In genomic region chr11:113533931-113534330, GRCm38 (mm10) we compare ENCODE assay signal across 24 mouse cellular contexts.
DNase-seq lines count a peak whose midpoint lies in the region; ATAC-seq lines count a peak whose summit lies in the region.
"Had no signal": no experiment of that assay in that cellular context is flagged by ENCODE, and none has a peak within 500 bp of the region (broad histone marks: within the 10 kb centered on the region; RNA-seq: fewer than 3 reads in every experiment).

No protein-coding gene starts in this region.

- H3K27me3 ChIP-seq in hindbrain, embryonic 12.5 days: no peaks in the 10 kb centered on the region; the same call in 1 of the 2 replicates
- H3K27me3 ChIP-seq in hindbrain, embryonic 11.5 days (ENCODE audit: control insufficient read depth, insufficient read depth, low read length): no peaks in the 10 kb centered on the region
- no peaks in the 10 kb centered on the region for H3K27me3 ChIP-seq in neural tube, embryonic 12.5 days (replicated peaks)
- H3K27me3 ChIP-seq in neural tube, embryonic 15.5 days (replicated peaks): no peaks in the 10 kb centered on the region
- no peaks in the 10 kb centered on the region for H3K27me3 ChIP-seq in hindbrain, embryonic 15.5 days
- H3K27me3 ChIP-seq: limb, embryonic 15.5 days; liver, embryonic 15.5 days had no signal

- WGBS in hindbrain, embryonic 12.5 days: 38% methylated on average over 7 of the region's 7 CpGs
- 72% methylated on average over 7 of the region's 7 CpGs for WGBS in hindbrain, embryonic 11.5 days
- WGBS in neural tube, embryonic 12.5 days: 50% methylated on average over 7 of the region's 7 CpGs
- 30% methylated on average over 7 of the region's 7 CpGs for WGBS in neural tube, embryonic 15.5 days
- 31% methylated on average over 7 of the region's 7 CpGs for WGBS in hindbrain, embryonic 15.5 days

- H3K4me3 ChIP-seq in hindbrain, embryonic 12.5 days: no peak overlapping the region
- no peak overlapping the region for H3K4me3 ChIP-seq in hindbrain, embryonic 11.5 days (ENCODE audit: low read depth, low read length)
- no peak overlapping the region for H3K4me3 ChIP-seq in neural tube, embryonic 12.5 days
- H3K4me3 ChIP-seq in neural tube, embryonic 15.5 days (replicated peaks): no peak overlapping the region
- H3K4me3 ChIP-seq in hindbrain, embryonic 15.5 days: no peak overlapping the region
- H3K4me3 ChIP-seq: embryonic facial prominence, embryonic 15.5 days; limb, embryonic 15.5 days; liver, embryonic 15.5 days had no signal

- H3K36me3 ChIP-seq in hindbrain, embryonic 12.5 days: no peaks in the 10 kb centered on the region
- H3K36me3 ChIP-seq in hindbrain, embryonic 11.5 days (ENCODE audit: control insufficient read depth, insufficient read depth, low read length): no peaks in the 10 kb centered on the region
- H3K36me3 ChIP-seq in neural tube, embryonic 12.5 days: no peaks in the 10 kb centered on the region
- no peaks in the 10 kb centered on the region for H3K36me3 ChIP-seq in neural tube, embryonic 15.5 days
- H3K36me3 ChIP-seq in hindbrain, embryonic 15.5 days: no peaks in the 10 kb centered on the region
- H3K36me3 ChIP-seq: embryonic facial prominence, embryonic 15.5 days; limb, embryonic 15.5 days; liver, embryonic 15.5 days had no signal

- peak; percentile 66 for ATAC-seq in hindbrain, embryonic 12.5 days (ENCODE audit: low FRiP score)
- no peak for ATAC-seq in hindbrain, embryonic 11.5 days (ENCODE audit: low FRiP score)
- peak; percentile 53; the same call in 1 of the 2 replicates for ATAC-seq in neural tube, embryonic 12.5 days (ENCODE audit: low FRiP score, low read depth)
- ATAC-seq in neural tube, embryonic 15.5 days (ENCODE audit: low FRiP score): no peak
- ATAC-seq in hindbrain, embryonic 15.5 days (ENCODE audit: low FRiP score, low read depth): 0 out of 2 replicates have a peak, but pooled peaks have one; percentile 37
- ATAC-seq in frontal cortex, adult (ENCODE audit: low TSS enrichment): no peak
- ATAC-seq: intestine, embryonic 16.5 days; lung, postnatal 0 days had no signal

- DNase-seq in hindbrain, embryonic 11.5 days (ENCODE audit: low spot score): no peak
- DNase-seq in ovary, postnatal 14 days (ENCODE audit: low spot score): no peak
- DNase-seq: adrenal gland, adult 2 months; cerebellum, adult 2 months; cerebellum, postnatal 36 days; embryo, embryonic 11 days; gastrocnemius, postnatal 14 days; heart, adult 11 months; kidney, adult 9 months; kidney, postnatal 14 days; left cerebral cortex, postnatal 4 days; thymus, postnatal 14 days had no signal

- H3K4me1 ChIP-seq in hindbrain, embryonic 12.5 days: peaks cover 9% of the 10 kb centered on the region
- no peaks in the 10 kb centered on the region for H3K4me1 ChIP-seq in hindbrain, embryonic 11.5 days (replicated peaks; ENCODE audit: control insufficient read depth, insufficient read depth, low read length)
- peaks cover 12% of the 10 kb centered on the region; the same call in 1 of the 2 replicates for H3K4me1 ChIP-seq in neural tube, embryonic 12.5 days
- H3K4me1 ChIP-seq in neural tube, embryonic 15.5 days: peaks cover 15% of the 10 kb centered on the region
- peaks cover 13% of the 10 kb centered on the region for H3K4me1 ChIP-seq in hindbrain, embryonic 15.5 days (replicated peaks)

- no peak overlapping the region; the same call in 1 of the 2 replicates for H3K27ac ChIP-seq in hindbrain, embryonic 12.5 days
- H3K27ac ChIP-seq in hindbrain, embryonic 11.5 days (ENCODE audit: low read depth, low read length): no peak overlapping the region
- H3K27ac ChIP-seq in neural tube, embryonic 12.5 days: no peak overlapping the region
- H3K27ac ChIP-seq in neural tube, embryonic 15.5 days (replicated peaks): no peak overlapping the region
- peak overlapping the region; percentile 55; the same call in 1 of the 2 replicates for H3K27ac ChIP-seq in hindbrain, embryonic 15.5 days (replicated peaks)
- H3K27ac ChIP-seq: embryonic facial prominence, embryonic 15.5 days; limb, embryonic 15.5 days; liver, embryonic 15.5 days; macrophage had no signal

- H3K9ac ChIP-seq in hindbrain, embryonic 12.5 days: no peak overlapping the region
- H3K9ac ChIP-seq in hindbrain, embryonic 11.5 days (ENCODE audit: low read depth, low read length): no peak overlapping the region
- no peak overlapping the region for H3K9ac ChIP-seq in neural tube, embryonic 12.5 days
- H3K9ac ChIP-seq in neural tube, embryonic 15.5 days (replicated peaks): no peak overlapping the region
- H3K9ac ChIP-seq in hindbrain, embryonic 15.5 days: no peak overlapping the region
- H3K9ac ChIP-seq: embryonic facial prominence, embryonic 15.5 days; limb, embryonic 15.5 days; liver, embryonic 15.5 days had no signal

- H3K9me3 ChIP-seq in hindbrain, embryonic 12.5 days (replicated peaks): 0 out of 2 replicates have a peak, but pooled peaks cover 4% of the 10 kb centered on the region
- H3K9me3 ChIP-seq in hindbrain, embryonic 11.5 days (ENCODE audit: control insufficient read depth, low read length): no peaks in the 10 kb centered on the region
- peaks cover 4% of the 10 kb centered on the region; the same call in 1 of the 2 replicates for H3K9me3 ChIP-seq in neural tube, embryonic 12.5 days
- 0 out of 2 replicates have a peak, but pooled peaks cover 2% of the 10 kb centered on the region for H3K9me3 ChIP-seq in neural tube, embryonic 15.5 days (replicated peaks)
- H3K9me3 ChIP-seq in hindbrain, embryonic 15.5 days: no peaks in the 10 kb centered on the region
- H3K9me3 ChIP-seq: embryonic facial prominence, embryonic 15.5 days; limb, embryonic 15.5 days; liver, embryonic 15.5 days had no signal

- H3K4me2 ChIP-seq in hindbrain, embryonic 12.5 days (replicated peaks): no peak overlapping the region
- H3K4me2 ChIP-seq in hindbrain, embryonic 11.5 days (replicated peaks; ENCODE audit: low read depth, low read length): no peak overlapping the region
- H3K4me2 ChIP-seq in neural tube, embryonic 12.5 days (replicated peaks): no peak overlapping the region; the same call in 1 of the 2 replicates
- H3K4me2 ChIP-seq in neural tube, embryonic 15.5 days: no peak overlapping the region
- 0 out of 2 replicates have a peak overlapping the region, but pooled peaks have one; percentile 9 for H3K4me2 ChIP-seq in hindbrain, embryonic 15.5 days
- H3K4me2 ChIP-seq: embryonic facial prominence, embryonic 15.5 days; heart, embryonic 11.5 days; limb, embryonic 15.5 days; liver, embryonic 15.5 days had no signal

Comparison
In these comparisons a context has a peak if more than half of its experiments do, and no peak if none do; other contexts are left out.
1. ATAC-seq: peak in hindbrain, embryonic 12.5 days (single experiment), neural tube, embryonic 12.5 days (single experiment) and hindbrain, embryonic 15.5 days (single experiment); none in hindbrain, embryonic 11.5 days (single experiment), neural tube, embryonic 15.5 days (single experiment) and frontal cortex, adult (single experiment).